Mouse (Mus musculus): ENCODE results near the gene 4930519P11Rik. TPM values are rescaled to one million over a fixed set of nuclear protein-coding genes. Genes with fewer than 3 reads are reported as not detected.
A peak's percentile ranks its signal among the peaks of the same experiment; 100 is the strongest.

The 4930519P11Rik gene
- polyA plus RNA-seq, 1 experiment from 2014 or later: not detected

GRCm38 (mm10) chr2:154593025-154593424, 20.2 kb downstream of the 4930519P11Rik start:
- Histone ChIP-seq H3K4me1 (replicated peaks; ENCODE audit: control insufficient read depth, insufficient read depth, low read length) (no peaks in the 10 kb centered on the region; the same call in none of the 2 replicates), H3K9ac (replicated peaks; ENCODE audit: low read depth, low read length) (no peak overlapping the region), H3K27ac (ENCODE audit: low read length) (no peak overlapping the region), H3K4me2 (ENCODE audit: low read length) (no peak overlapping the region), H3K9me3 (ENCODE audit: control insufficient read depth, low read length) (no peaks in the 10 kb centered on the region), H3K27me3 (replicated peaks; ENCODE audit: control insufficient read depth, insufficient read depth, low read length) (no peaks in the 10 kb centered on the region), H3K4me3 (replicated peaks; ENCODE audit: low read length) (no peak overlapping the region), H3K36me3 (ENCODE audit: control insufficient read depth, insufficient read depth) (no peaks in the 10 kb centered on the region)
- ATAC-seq: no peak
- 69% methylated on average over 3 of the region's 3 CpGs for WGBS

GRCm38 (mm10) chr2:154591239-154591638, 22.0 kb downstream of the 4930519P11Rik start:
- 88% methylated on average over 3 of the region's 3 CpGs for WGBS
- H3K27ac ChIP-seq (ENCODE audit: low read length): no peak overlapping the region
- no peaks in the 10 kb centered on the region; the same call in none of the 2 replicates for H3K4me1 ChIP-seq (replicated peaks; ENCODE audit: control insufficient read depth, insufficient read depth, low read length)
- ATAC-seq: no peak
- no peaks in the 10 kb centered on the region for H3K36me3 ChIP-seq (ENCODE audit: control insufficient read depth, insufficient read depth)
- no peaks in the 10 kb centered on the region for H3K9me3 ChIP-seq (ENCODE audit: control insufficient read depth, low read length)
- no peak overlapping the region for H3K4me3 ChIP-seq (replicated peaks; ENCODE audit: low read length)
- H3K4me2 ChIP-seq (ENCODE audit: low read length): no peak overlapping the region
- no peaks in the 10 kb centered on the region for H3K27me3 ChIP-seq (replicated peaks; ENCODE audit: control insufficient read depth, insufficient read depth, low read length)
- H3K9ac ChIP-seq (replicated peaks; ENCODE audit: low read depth, low read length): no peak overlapping the region

- Histone ChIP-seq H3K9ac (replicated peaks; ENCODE audit: low read depth, low read length) (no peak overlapping the region), H3K4me3 (replicated peaks; ENCODE audit: low read length) (no peak overlapping the region), H3K27ac (ENCODE audit: low read length) (no peak overlapping the region; the same call in 1 of the 2 replicates), H3K4me2 (ENCODE audit: low read length) (no peak overlapping the region), H3K9me3 (ENCODE audit: control insufficient read depth, low read length) (no peaks in the 10 kb centered on the region), H3K27me3 (replicated peaks; ENCODE audit: control insufficient read depth, insufficient read depth, low read length) (no peaks in the 10 kb centered on the region), H3K4me1 (replicated peaks; ENCODE audit: control insufficient read depth, insufficient read depth, low read length) (peaks cover 20% of the 10 kb centered on the region), H3K36me3 (ENCODE audit: control insufficient read depth, insufficient read depth) (no peaks in the 10 kb centered on the region)
- ATAC-seq: no peak
- WGBS: 64% methylated on average over 4 of the region's 4 CpGs
These were observed 24.2 kb downstream of the 4930519P11Rik start for GRCm38 (mm10) chr2:154589051-154589450.

DNA sequence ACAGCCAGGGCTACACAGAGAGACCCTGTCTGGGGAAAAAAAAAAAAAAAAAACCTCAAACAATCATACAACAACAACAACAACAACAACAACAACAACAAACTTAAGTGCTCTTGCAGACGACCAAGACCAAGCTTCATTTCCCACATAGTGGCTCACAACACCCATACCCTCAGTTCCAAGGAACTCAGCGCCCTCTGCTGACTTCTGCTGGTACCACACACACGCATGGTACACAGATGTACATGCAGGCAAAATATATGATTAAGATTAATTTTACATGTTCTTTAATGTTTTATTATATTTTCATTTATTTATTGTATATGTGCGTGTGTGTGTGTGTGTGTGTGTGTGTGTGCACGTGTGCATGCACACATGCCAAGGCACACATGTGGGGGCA, 26.8 kb downstream of the 4930519P11Rik start:
- 82% methylated on average over 5 of the region's 5 CpGs for WGBS

GRCm38 (mm10) chr2:154584931-154585601, 28.2 kb downstream of the 4930519P11Rik start:
- WGBS: 42% methylated on average over 17 of the region's 17 CpGs
- no peak overlapping the region for H3K4me2 ChIP-seq (ENCODE audit: low read length)
- H3K4me3 ChIP-seq (replicated peaks; ENCODE audit: low read length): no peak overlapping the region
- H3K4me1 ChIP-seq (replicated peaks; ENCODE audit: control insufficient read depth, insufficient read depth, low read length): peaks cover 32% of the 10 kb centered on the region
- no peak overlapping the region for H3K9ac ChIP-seq (replicated peaks; ENCODE audit: low read depth, low read length)
- H3K27me3 ChIP-seq (replicated peaks; ENCODE audit: control insufficient read depth, insufficient read depth, low read length): no peaks in the 10 kb centered on the region
- no peaks in the 10 kb centered on the region for H3K9me3 ChIP-seq (ENCODE audit: control insufficient read depth, low read length)
- peak overlapping the region; percentile 85 for H3K27ac ChIP-seq (ENCODE audit: low read length)
- ATAC-seq: no peak
- H3K36me3 ChIP-seq (ENCODE audit: control insufficient read depth, insufficient read depth): no peaks in the 10 kb centered on the region

More for the DNA sequence above, 26.8 kb downstream of the 4930519P11Rik start:
- no peaks in the 10 kb centered on the region for H3K36me3 ChIP-seq (ENCODE audit: control insufficient read depth, insufficient read depth)
- no peak overlapping the region for H3K9ac ChIP-seq (replicated peaks; ENCODE audit: low read depth, low read length)
- no peak for ATAC-seq
- no peak overlapping the region for H3K4me3 ChIP-seq (replicated peaks; ENCODE audit: low read length)
- H3K4me1 ChIP-seq (replicated peaks; ENCODE audit: control insufficient read depth, insufficient read depth, low read length): peaks cover 32% of the 10 kb centered on the region
- H3K27me3 ChIP-seq (replicated peaks; ENCODE audit: control insufficient read depth, insufficient read depth, low read length): no peaks in the 10 kb centered on the region
- no peak overlapping the region for H3K4me2 ChIP-seq (ENCODE audit: low read length)
- no peak overlapping the region for H3K27ac ChIP-seq (ENCODE audit: low read length)
- H3K9me3 ChIP-seq (ENCODE audit: control insufficient read depth, low read length): no peaks in the 10 kb centered on the region

DNA sequence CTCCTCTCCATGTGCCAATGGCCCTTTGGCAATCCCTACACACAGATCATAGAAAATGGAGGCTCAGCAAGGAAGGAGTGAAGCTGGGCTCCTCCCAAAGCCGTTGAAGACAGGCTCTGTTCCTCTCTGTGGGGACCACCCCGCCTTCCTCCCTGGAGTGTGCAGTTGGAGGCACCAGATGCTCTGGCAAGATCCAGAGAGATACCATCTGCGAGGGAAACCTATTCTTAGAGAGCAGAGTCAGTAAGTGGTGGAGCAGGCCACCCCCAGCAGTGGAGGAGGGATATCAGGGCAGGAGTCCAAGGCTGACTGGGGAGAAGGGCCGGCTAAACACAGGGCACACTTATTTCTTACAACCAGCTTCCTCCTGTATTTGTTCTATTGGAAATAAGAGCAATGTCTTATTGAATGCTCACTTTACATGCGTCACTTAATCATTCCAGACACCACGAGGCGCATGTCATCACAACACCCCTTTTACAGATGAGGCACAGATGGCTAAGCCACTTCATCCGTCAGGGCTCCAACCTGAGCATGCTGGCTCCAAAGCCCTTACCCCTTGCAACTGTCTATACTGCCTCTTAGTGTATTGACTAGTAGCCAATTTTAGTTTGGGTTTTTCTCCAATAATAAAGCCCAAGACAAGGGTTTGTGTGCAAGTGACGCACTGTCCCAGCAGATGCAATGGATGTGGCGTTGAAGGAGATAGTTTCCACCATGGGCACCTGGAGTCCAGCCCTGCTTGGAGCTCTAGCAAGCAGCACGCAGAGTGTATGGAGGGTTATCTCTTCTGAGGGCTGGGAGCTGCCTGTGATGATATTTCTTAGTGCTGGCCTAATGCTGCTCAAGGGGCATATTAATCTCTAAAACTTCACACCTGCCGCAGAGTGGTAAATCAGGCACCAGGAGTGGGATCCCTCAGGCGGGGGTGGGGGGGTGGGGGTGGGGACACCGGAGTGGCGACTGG, 29.0 kb downstream of the 4930519P11Rik start:
- no peaks in the 10 kb centered on the region for H3K36me3 ChIP-seq (ENCODE audit: control insufficient read depth, insufficient read depth)
- peak overlapping the region; percentile 24; the same call in 1 of the 2 replicates for H3K4me2 ChIP-seq (ENCODE audit: low read length)
- no peak overlapping the region for H3K4me3 ChIP-seq (replicated peaks; ENCODE audit: low read length)
- H3K9me3 ChIP-seq (ENCODE audit: control insufficient read depth, low read length): no peaks in the 10 kb centered on the region
- H3K27me3 ChIP-seq (replicated peaks; ENCODE audit: control insufficient read depth, insufficient read depth, low read length): no peaks in the 10 kb centered on the region
- no peak overlapping the region for H3K9ac ChIP-seq (replicated peaks; ENCODE audit: low read depth, low read length)
- H3K27ac ChIP-seq (ENCODE audit: low read length): peak overlapping the region; percentile 85
- WGBS: 41% methylated on average over 15 of the region's 15 CpGs
- peak; percentile 96 for ATAC-seq
- H3K4me1 ChIP-seq (replicated peaks; ENCODE audit: control insufficient read depth, insufficient read depth, low read length): peaks cover 32% of the 10 kb centered on the region

DNA sequence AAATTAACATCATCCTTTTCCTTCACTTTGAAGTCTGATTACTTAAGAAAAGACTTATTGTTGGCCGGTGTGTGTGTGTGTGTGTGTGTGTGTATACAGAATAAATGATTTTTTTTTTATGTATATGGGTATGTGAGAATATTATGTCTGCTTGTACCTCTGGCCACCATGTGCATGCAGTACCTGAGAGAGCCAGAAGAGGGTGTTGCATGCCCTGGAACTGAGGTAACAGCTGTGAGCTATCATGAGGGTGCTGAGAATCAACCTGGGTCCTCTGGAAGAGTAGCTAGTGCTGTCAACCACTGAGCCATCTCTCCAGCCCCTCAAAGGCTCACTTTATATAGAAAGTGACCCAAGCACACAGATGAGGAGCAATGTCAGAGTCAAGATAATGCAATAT, 31.8 kb downstream of the 4930519P11Rik start:
- no peak overlapping the region for H3K9ac ChIP-seq (replicated peaks; ENCODE audit: low read depth, low read length)
- H3K4me3 ChIP-seq (replicated peaks; ENCODE audit: low read length): no peak overlapping the region
- no peak for ATAC-seq
- no peaks in the 10 kb centered on the region for H3K27me3 ChIP-seq (replicated peaks; ENCODE audit: control insufficient read depth, insufficient read depth, low read length)
- H3K4me1 ChIP-seq (replicated peaks; ENCODE audit: control insufficient read depth, insufficient read depth, low read length): peaks cover 43% of the 10 kb centered on the region
- H3K27ac ChIP-seq (ENCODE audit: low read length): no peak overlapping the region
- no peaks in the 10 kb centered on the region for H3K9me3 ChIP-seq (ENCODE audit: control insufficient read depth, low read length)
- H3K36me3 ChIP-seq (ENCODE audit: control insufficient read depth, insufficient read depth): no peaks in the 10 kb centered on the region
- no peak overlapping the region for H3K4me2 ChIP-seq (ENCODE audit: low read length)
- WGBS: 91% methylated on average over 1 of the region's 1 CpGs

GRCm38 (mm10) chr2:154580586-154580985, 32.7 kb downstream of the 4930519P11Rik start:
- peaks cover 38% of the 10 kb centered on the region for H3K4me1 ChIP-seq (replicated peaks; ENCODE audit: control insufficient read depth, insufficient read depth, low read length)
- H3K9ac ChIP-seq (replicated peaks; ENCODE audit: low read depth, low read length): no peak overlapping the region
- no peaks in the 10 kb centered on the region for H3K36me3 ChIP-seq (ENCODE audit: control insufficient read depth, insufficient read depth)
- H3K9me3 ChIP-seq (ENCODE audit: control insufficient read depth, low read length): no peaks in the 10 kb centered on the region
- H3K27me3 ChIP-seq (replicated peaks; ENCODE audit: control insufficient read depth, insufficient read depth, low read length): no peaks in the 10 kb centered on the region
- WGBS: 75% methylated on average over 8 of the region's 8 CpGs
- H3K27ac ChIP-seq (ENCODE audit: low read length): no peak overlapping the region
- ATAC-seq: no peak
- H3K4me2 ChIP-seq (ENCODE audit: low read length): no peak overlapping the region
- no peak overlapping the region for H3K4me3 ChIP-seq (replicated peaks; ENCODE audit: low read length)

DNA sequence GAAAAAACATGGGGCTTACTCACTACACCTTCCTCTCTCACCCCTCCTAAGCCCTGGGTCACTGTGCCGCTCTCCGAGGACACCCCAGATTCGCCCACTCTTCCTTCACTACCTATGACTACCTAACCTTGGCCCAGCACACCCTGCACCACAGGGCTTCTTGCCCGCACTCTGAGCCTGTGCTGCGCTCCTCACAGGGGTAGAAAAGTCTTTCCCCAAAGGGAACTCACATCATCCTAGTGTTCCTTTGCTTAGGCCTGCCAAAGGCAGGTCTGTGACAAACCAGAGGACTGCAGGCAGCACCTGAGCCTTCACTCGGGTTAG, 35.5 kb downstream of the 4930519P11Rik start:
- no peak overlapping the region for H3K4me3 ChIP-seq (replicated peaks; ENCODE audit: low read length)
- H3K4me1 ChIP-seq (replicated peaks; ENCODE audit: control insufficient read depth, insufficient read depth, low read length): peaks cover 11% of the 10 kb centered on the region
- H3K9ac ChIP-seq (replicated peaks; ENCODE audit: low read depth, low read length): no peak overlapping the region
- H3K27ac ChIP-seq (ENCODE audit: low read length): no peak overlapping the region
- H3K4me2 ChIP-seq (ENCODE audit: low read length): no peak overlapping the region
- no peaks in the 10 kb centered on the region for H3K36me3 ChIP-seq (ENCODE audit: control insufficient read depth, insufficient read depth)
- H3K27me3 ChIP-seq (replicated peaks; ENCODE audit: control insufficient read depth, insufficient read depth, low read length): no peaks in the 10 kb centered on the region
- no peaks in the 10 kb centered on the region for H3K9me3 ChIP-seq (ENCODE audit: control insufficient read depth, low read length)
- no peak for ATAC-seq
- 78% methylated on average over 6 of the region's 6 CpGs for WGBS

Measured in forebrain, embryonic 16.5 days (tissue).